Mouse (Mus musculus): ENCODE measurements at regions not wholly inside any gene's neighbourhood (a gene's known extent, or its start where the extent isn't known, plus 50 kb on each side); places are given as distances from the start of the nearest gene placed in this dataset.
A peak's percentile ranks its signal among the peaks of the same experiment; 100 is the strongest.

GRCm38 (mm10) chr1:14000605-14001395 is 2092.3 kb downstream of the 4930444P10Rik start:
- no peaks in the 10 kb centered on the region for H3K27me3 ChIP-seq
- WGBS, result 67% methylated on average over 3 of the region's 3 CpGs
- H3K4me1 ChIP-seq (replicated peaks), result no peaks in the 10 kb centered on the region
- no peak overlapping the region for H3K4me2 ChIP-seq
- no peak for ATAC-seq (ENCODE audit: low FRiP score)
- no peaks in the 10 kb centered on the region for H3K36me3 ChIP-seq
- H3K27ac ChIP-seq, result no peak overlapping the region
- no peak overlapping the region for H3K9ac ChIP-seq
- H3K4me3 ChIP-seq, result no peak overlapping the region
- no peaks in the 10 kb centered on the region for H3K9me3 ChIP-seq

GRCm38 (mm10) chr1:13998178-13998708 is 2094.9 kb downstream of the 4930444P10Rik start:
- Histone ChIP-seq H3K4me1 (replicated peaks) (0 out of 2 replicates have a peak, but pooled peaks cover 3% of the 10 kb centered on the region), H3K4me2 (no peak overlapping the region), H3K9ac (no peak overlapping the region), H3K27ac (no peak overlapping the region), H3K36me3 (no peaks in the 10 kb centered on the region), H3K27me3 (no peaks in the 10 kb centered on the region), H3K4me3 (no peak overlapping the region), H3K9me3 (no peaks in the 10 kb centered on the region)
- ATAC-seq (ENCODE audit: low FRiP score), result no peak
- 97% methylated on average over 9 of the region's 11 CpGs for WGBS

GRCm38 (mm10) chr1:13993825-13994509 is 2099.2 kb downstream of the 4930444P10Rik start:
- no peak for ATAC-seq (ENCODE audit: low FRiP score)
- no peak overlapping the region for H3K27ac ChIP-seq
- H3K4me2 ChIP-seq, result no peak overlapping the region
- H3K9ac ChIP-seq, result no peak overlapping the region
- H3K36me3 ChIP-seq, result no peaks in the 10 kb centered on the region
- H3K27me3 ChIP-seq, result no peaks in the 10 kb centered on the region
- H3K9me3 ChIP-seq, result no peaks in the 10 kb centered on the region
- peaks cover 3% of the 10 kb centered on the region; the same call in 1 of the 2 replicates for H3K4me1 ChIP-seq (replicated peaks)
- WGBS, result 92% methylated on average over 9 of the region's 9 CpGs
- no peak overlapping the region for H3K4me3 ChIP-seq

- no peak overlapping the region for H3K27ac ChIP-seq
- 21% methylated on average over 9 of the region's 9 CpGs for WGBS
Observed at GRCm38 (mm10) chr1:13992978-13993377, 2100.1 kb downstream of the 4930444P10Rik start.

GRCm38 (mm10) chr1:13989360-13989759 is 2103.8 kb downstream of the 4930444P10Rik start:
- Histone ChIP-seq H3K9ac (no peak overlapping the region), H3K4me1 (replicated peaks) (peaks cover 3% of the 10 kb centered on the region; the same call in 1 of the 2 replicates), H3K36me3 (no peaks in the 10 kb centered on the region), H3K9me3 (no peaks in the 10 kb centered on the region), H3K4me2 (no peak overlapping the region), H3K27ac (no peak overlapping the region), H3K27me3 (no peaks in the 10 kb centered on the region), H3K4me3 (no peak overlapping the region)
- WGBS, result 82% methylated on average over 3 of the region's 3 CpGs
- ATAC-seq (ENCODE audit: low FRiP score), result no peak

More at GRCm38 (mm10) chr1:13992978-13993377, 2100.1 kb downstream of the 4930444P10Rik start:
- Histone ChIP-seq H3K9ac (no peak overlapping the region), H3K4me2 (0 out of 2 replicates have a peak overlapping the region, but pooled peaks have one; percentile 19), H3K4me3 (no peak overlapping the region), H3K36me3 (no peaks in the 10 kb centered on the region), H3K9me3 (no peaks in the 10 kb centered on the region), H3K27me3 (no peaks in the 10 kb centered on the region), H3K4me1 (replicated peaks) (peaks cover 3% of the 10 kb centered on the region; the same call in 1 of the 2 replicates)
- ATAC-seq (ENCODE audit: low FRiP score), result peak; percentile 82

GRCm38 (mm10) chr1:13984833-13985232 is 2108.3 kb downstream of the 4930444P10Rik start:
- no peaks in the 10 kb centered on the region for H3K27me3 ChIP-seq
- no peaks in the 10 kb centered on the region for H3K4me1 ChIP-seq (replicated peaks)
- H3K9me3 ChIP-seq, result no peaks in the 10 kb centered on the region
- H3K27ac ChIP-seq, result no peak overlapping the region
- WGBS, result 88% methylated on average over 2 of the region's 2 CpGs
- no peak overlapping the region for H3K4me3 ChIP-seq
- H3K36me3 ChIP-seq, result no peaks in the 10 kb centered on the region
- H3K9ac ChIP-seq, result no peak overlapping the region
- H3K4me2 ChIP-seq, result no peak overlapping the region
- ATAC-seq (ENCODE audit: low FRiP score), result no peak

- no peaks in the 10 kb centered on the region for H3K27me3 ChIP-seq
- 81% methylated on average over 6 of the region's 6 CpGs for WGBS
- no peak overlapping the region for H3K4me3 ChIP-seq
- H3K4me2 ChIP-seq, result no peak overlapping the region
- H3K9ac ChIP-seq, result no peak overlapping the region
- no peak for ATAC-seq (ENCODE audit: low FRiP score)
- H3K9me3 ChIP-seq, result no peaks in the 10 kb centered on the region
- H3K36me3 ChIP-seq, result no peaks in the 10 kb centered on the region
- H3K4me1 ChIP-seq (replicated peaks), result no peaks in the 10 kb centered on the region
- H3K27ac ChIP-seq, result no peak overlapping the region
Observed at GRCm38 (mm10) chr1:13980273-13980672, 2112.9 kb downstream of the 4930444P10Rik start.

- H3K9ac ChIP-seq, result no peak overlapping the region
- no peaks in the 10 kb centered on the region for H3K27me3 ChIP-seq
- no peak for ATAC-seq (ENCODE audit: low FRiP score)
- H3K36me3 ChIP-seq, result no peaks in the 10 kb centered on the region
- no peaks in the 10 kb centered on the region for H3K4me1 ChIP-seq (replicated peaks)
- no peak overlapping the region for H3K4me3 ChIP-seq
- H3K4me2 ChIP-seq, result no peak overlapping the region
- WGBS, result 90% methylated on average over 3 of the region's 3 CpGs
- no peak overlapping the region for H3K27ac ChIP-seq
- H3K9me3 ChIP-seq, result no peaks in the 10 kb centered on the region
Observed at GRCm38 (mm10) chr1:13978640-13979039, 2114.5 kb downstream of the 4930444P10Rik start.

- Histone ChIP-seq H3K27me3 (no peaks in the 10 kb centered on the region), H3K4me2 (no peak overlapping the region), H3K9ac (no peak overlapping the region), H3K27ac (no peak overlapping the region), H3K4me1 (replicated peaks) (no peaks in the 10 kb centered on the region), H3K9me3 (no peaks in the 10 kb centered on the region), H3K4me3 (no peak overlapping the region), H3K36me3 (no peaks in the 10 kb centered on the region)
- 97% methylated on average over 1 of the region's 1 CpGs for WGBS
- no peak for ATAC-seq (ENCODE audit: low FRiP score)
Observed at GRCm38 (mm10) chr1:13977207-13977606, 2115.9 kb downstream of the 4930444P10Rik start.

GRCm38 (mm10) chr1:13949241-13949640 is 2143.9 kb downstream of the 4930444P10Rik start:
- no peak for ATAC-seq (ENCODE audit: low FRiP score)
- no peaks in the 10 kb centered on the region for H3K36me3 ChIP-seq
- H3K4me3 ChIP-seq, result no peak overlapping the region
- H3K9ac ChIP-seq, result no peak overlapping the region
- no peak overlapping the region for H3K4me2 ChIP-seq
- no peak overlapping the region for H3K27ac ChIP-seq
- H3K4me1 ChIP-seq (replicated peaks), result no peaks in the 10 kb centered on the region
- no peaks in the 10 kb centered on the region for H3K27me3 ChIP-seq
- H3K9me3 ChIP-seq, result no peaks in the 10 kb centered on the region
- 94% methylated on average over 3 of the region's 3 CpGs for WGBS

- no peaks in the 10 kb centered on the region for H3K4me1 ChIP-seq (replicated peaks)
- no peak for ATAC-seq (ENCODE audit: low FRiP score)
Observed at GRCm38 (mm10) chr1:13941351-13941750, 2151.8 kb downstream of the 4930444P10Rik start.

GRCm38 (mm10) chr1:13938344-13938743 is 2154.8 kb downstream of the 4930444P10Rik start:
- no peak for ATAC-seq (ENCODE audit: low FRiP score)
- Histone ChIP-seq H3K9me3 (no peaks in the 10 kb centered on the region), H3K36me3 (no peaks in the 10 kb centered on the region), H3K9ac (no peak overlapping the region), H3K4me2 (no peak overlapping the region), H3K4me1 (replicated peaks) (no peaks in the 10 kb centered on the region), H3K4me3 (no peak overlapping the region), H3K27me3 (no peaks in the 10 kb centered on the region), H3K27ac (no peak overlapping the region)

More at GRCm38 (mm10) chr1:13941351-13941750, 2151.8 kb downstream of the 4930444P10Rik start:
- Histone ChIP-seq H3K9me3 (no peaks in the 10 kb centered on the region), H3K27ac (no peak overlapping the region), H3K36me3 (no peaks in the 10 kb centered on the region), H3K27me3 (no peaks in the 10 kb centered on the region), H3K4me2 (no peak overlapping the region), H3K4me3 (no peak overlapping the region), H3K9ac (no peak overlapping the region)
- WGBS, result 90% methylated on average over 3 of the region's 3 CpGs

Measured in hindbrain, embryonic 13.5 days (tissue).